ENCODE assay signal across 20 mouse cellular contexts in genomic region chr6:22373476-22373875, GRCm38 (mm10). TPM values are rescaled to one million over a fixed set of nuclear protein-coding genes. Genes with fewer than 3 reads are reported as not detected.
DNase-seq lines count a peak whose midpoint lies in the region; ATAC-seq and TF ChIP-seq lines count a peak whose summit lies in the region.
"Had no signal": no experiment of that assay in that cellular context is flagged by ENCODE, and none has a peak within 500 bp of the region (broad histone marks: within the 10 kb centered on the region; RNA-seq: fewer than 3 reads in every experiment).

No protein-coding gene starts in this region.

- no peaks in the 10 kb centered on the region for H3K9me3 ChIP-seq in CH12.LX (replicated peaks; ENCODE audit: low read length)
- H3K9me3 ChIP-seq: embryonic facial prominence, embryonic 12.5 days; forebrain, embryonic 15.5 days; heart, embryonic 12.5 days; hindbrain, embryonic 15.5 days had no signal

- peaks cover 0 to 4% of the 10 kb centered on the region in 2 experiments; a peak in 3 of 4 replicates for H3K4me1 ChIP-seq in CH12.LX (ENCODE audit: control insufficient read depth in 1 of 2, insufficient read depth in 2 of 2)
- H3K4me1 ChIP-seq: embryonic facial prominence, embryonic 12.5 days; forebrain, embryonic 15.5 days; heart, embryonic 12.5 days; hindbrain, embryonic 15.5 days had no signal

- H3K4me2 ChIP-seq in CH12.LX (ENCODE audit: insufficient read depth, low read depth, poor library complexity, severe bottlenecking), result no peak overlapping the region
- H3K4me2 ChIP-seq: embryonic facial prominence, embryonic 12.5 days; forebrain, embryonic 15.5 days; heart, embryonic 12.5 days; hindbrain, embryonic 15.5 days had no signal

- H3K4me3 ChIP-seq in CH12.LX (replicated peaks in 1 of 3; ENCODE audit: low read depth in 2 of 3, low read length in 2 of 3, poor library complexity in 1 of 3), result no peak overlapping the region
- H3K4me3 ChIP-seq: embryonic facial prominence, embryonic 12.5 days; forebrain, embryonic 15.5 days; heart, embryonic 12.5 days; hindbrain, embryonic 15.5 days had no signal

- no peaks in the 10 kb centered on the region for H3K79me2 ChIP-seq in CH12.LX (replicated peaks; ENCODE audit: control insufficient read depth, extremely low read depth, insufficient read depth, poor library complexity, severe bottlenecking)

- no peaks in the 10 kb centered on the region for H3K27me3 ChIP-seq in CH12.LX (replicated peaks)
- H3K27me3 ChIP-seq: embryonic facial prominence, embryonic 12.5 days; forebrain, embryonic 15.5 days; heart, embryonic 12.5 days; hindbrain, embryonic 15.5 days had no signal

- dilution Hi-C loops in CH12.LX (cut with MboI; ENCODE audit: extremely low pct_ligation_motif_present, extremely low pct_unique_long_range_greater_than_20kb, low sequenced_read_pairs), result no loop called here

- DNase-seq in frontal cortex, postnatal 10 days (ENCODE audit: low spot score in 2 of 2), result no peak
- DNase-seq in layer of hippocampus, adult 9-11 months, result peak; percentile 40
- no peak for DNase-seq in layer of hippocampus, postnatal 14 days (ENCODE audit: low spot score in 2 of 2)
- DNase-seq in left cerebral cortex, postnatal 36 days (ENCODE audit: low spot score in 2 of 2), result peak; percentile 15 to 19
- DNase-seq in left cerebral cortex, postnatal 14 days (ENCODE audit: low spot score in 2 of 2), result no peak
- no peak for DNase-seq in CH12.LX (ENCODE audit: extremely low read depth)
- no peak for DNase-seq in liver
- DNase-seq: adrenal gland, postnatal 10 days; B cell, adult 2 months; cerebellum, adult 11-12 months; cerebellum, adult 9-10 months; cerebellum, postnatal 25 days; gastrocnemius, postnatal 14 days; heart, postnatal 36 days had no signal

- ATAC-seq in frontal cortex, adult (ENCODE audit: low TSS enrichment), result peak; percentile 96
- ATAC-seq: CD4-positive, CD25-positive, alpha-beta regulatory T cell, adult 4 months; forebrain, embryonic 15.5 days had no signal

- TF ChIP-seq EP300 in CH12.LX (IDR thresholded peaks at IDR 0.05; ENCODE audit: low read length), result no peak

- no peaks in the 10 kb centered on the region for H3K36me3 ChIP-seq in CH12.LX (replicated peaks in 1 of 2; ENCODE audit: control insufficient read depth in 1 of 2, insufficient read depth in 1 of 2, low read length in 1 of 2)
- H3K36me3 ChIP-seq: embryonic facial prominence, embryonic 12.5 days; forebrain, embryonic 15.5 days; heart, embryonic 12.5 days; hindbrain, embryonic 15.5 days had no signal

- intact Hi-C loops in left cerebral cortex, postnatal 36 days (cut with DNase I), result no loop called here
- intact Hi-C loops in left cerebral cortex, postnatal 14 days (cut with DNase I), result no loop called here

- no peak for TF ChIP-seq POLR2A in CH12.LX (IDR thresholded peaks at IDR 0.05; ENCODE audit: low read depth, low read length)

- H3K27ac ChIP-seq in CH12.LX (ENCODE audit: insufficient read depth, low read depth), result no peak overlapping the region
- H3K27ac ChIP-seq: embryonic facial prominence, embryonic 12.5 days; forebrain, embryonic 15.5 days; hindbrain, embryonic 15.5 days had no signal

- in situ Hi-C loops in CH12.LX (cut with MboI; ENCODE audit: low pct_ligation_motif_present, low pct_unique_long_range_greater_than_20kb, low sequenced_read_pairs), result no loop called here

- TF ChIP-seq RAD21 in CH12.LX (IDR thresholded peaks at IDR 0.05; ENCODE audit: low read depth, low read length), result no peak

- TF ChIP-seq CTCF in CH12.LX (conservative IDR thresholded peaks at IDR 0.05 in 1 of 2, IDR thresholded peaks at IDR 0.05 in 1 of 2; ENCODE audit: low read depth in 2 of 2, low read length in 2 of 2), result no peak

- no peak overlapping the region for H3K9ac ChIP-seq in CH12.LX (ENCODE audit: insufficient read depth, low read depth)
- H3K9ac ChIP-seq: embryonic facial prominence, embryonic 12.5 days; forebrain, embryonic 15.5 days; heart, embryonic 12.5 days; hindbrain, embryonic 15.5 days had no signal

TF ChIP-seq in CH12.LX, 34 proteins besides CTCF, POLR2A, EP300 and RAD21:
- 0 out of 2 replicates have a peak, but pooled peaks have one; percentile 13 for TF ChIP-seq MAFK (IDR thresholded peaks at IDR 0.05; ENCODE audit: insufficient replicate concordance, low read length)
- no peak for TF ChIP-seq MYC (IDR thresholded peaks at IDR 0.05; ENCODE audit: low read depth, low read length)

RNA-seq across cellular contexts. Expression of gene Fam3c, which starts 17.4 kb away (rescaled TPM):
- 10 to 100 TPM; 74.0 to 75.9 TPM for total RNA-seq in layer of hippocampus, postnatal 14 days (2021)
- 10 to 100 TPM; 86.8 to 88.0 TPM for total RNA-seq in left cerebral cortex, postnatal 36 days (2021)
- total RNA-seq in left cerebral cortex, postnatal 14 days (2021), result 100 to 1,000 TPM in 1 of 2 experiments, 10 to 100 TPM in 1; 90.6 to 102 TPM
- total RNA-seq in CH12.LX (2012; rRNA removed) (95.9 and 121 TPM in 2 replicates), CH12.LX (2014; rRNA removed) (61.9 and 68.4 TPM in 2 replicates)
- polyA plus RNA-seq in CH12.LX (2012; ENCODE audit: insufficient read length, low read depth), result 155 and 169 TPM in 2 replicates

Comparison
In these comparisons a context has a peak if more than half of its experiments do, and no peak if none do; other contexts are left out.
1. DNase-seq: peak in layer of hippocampus, adult 9-11 months (single experiment) and left cerebral cortex, postnatal 36 days (2 of 2); none in frontal cortex, postnatal 10 days (0 of 2), layer of hippocampus, postnatal 14 days (0 of 2), left cerebral cortex, postnatal 14 days (0 of 2), CH12.LX (single experiment) and liver (single experiment).